Mouse (Mus musculus): ENCODE data around the gene Cyp2j6.
A peak's percentile ranks its signal among the peaks of the same experiment; 100 is the strongest.
"Not testable (repeated sequence)": the region's sequence is repeated elsewhere in the genome, so short reads cannot be mapped to it uniquely, and the experiment has no call there.

The Cyp2j6 gene

GRCm38 (mm10) chr4:96553133-96553819 lies at the start of gene Cyp2j6:
Gene Cyp2j6, minus strand, starts transcription at chr4:96553661.
- DNase-seq, result peak; percentile 57

- DNase-seq, result peak in 1 of 2 experiments; percentile 72
Observed at GRCm38 (mm10) chr4:96591791-96592150, 38.3 kb upstream of the Cyp2j6 start.

GRCm38 (mm10) chr4:96590911-96591790 lies 37.7 kb upstream of the Cyp2j6 start, which contains the start of gene Cyp2j9:
Gene Cyp2j9, minus strand, starts transcription at chr4:96591578.
- peak; percentile 63 to 64 for DNase-seq

GRCm38 (mm10) chr4:96581425-96582088 lies 28.1 kb upstream of the Cyp2j6 start:
- DNase-seq, result no peak

- not testable (repeated sequence) for DNase-seq
Observed at GRCm38 (mm10) chr4:96580351-96580750, 26.9 kb upstream of the Cyp2j6 start.

- DNase-seq, result no peak
Observed at GRCm38 (mm10) chr4:96569442-96569841, 16.0 kb upstream of the Cyp2j6 start.

GRCm38 (mm10) chr4:96567988-96568387 lies 14.5 kb upstream of the Cyp2j6 start:
- DNase-seq, result no peak

GRCm38 (mm10) chr4:96565808-96566207 lies 12.3 kb upstream of the Cyp2j6 start:
- no peak for DNase-seq

- DNase-seq, result no peak
Observed at GRCm38 (mm10) chr4:96560464-96560863, 7.0 kb upstream of the Cyp2j6 start.

GRCm38 (mm10) chr4:96559781-96560180 lies 6.3 kb upstream of the Cyp2j6 start:
- DNase-seq, result no peak

GRCm38 (mm10) chr4:96551619-96552018 lies 1.8 kb downstream of the Cyp2j6 start:
- DNase-seq, result no peak

- DNase-seq, result no peak
Observed at GRCm38 (mm10) chr4:96545976-96546375, 7.5 kb downstream of the Cyp2j6 start.

- DNase-seq, result peak; percentile 35 to 64
Observed at GRCm38 (mm10) chr4:96525772-96526171, 27.7 kb downstream of the Cyp2j6 start.

GRCm38 (mm10) chr4:96522256-96522655 lies 31.2 kb downstream of the Cyp2j6 start:
- peak; percentile 5 to 15 for DNase-seq

GRCm38 (mm10) chr4:96510083-96510482 lies 43.4 kb downstream of the Cyp2j6 start:
- no peak for DNase-seq

GRCm38 (mm10) chr4:96507286-96507685 lies 46.2 kb downstream of the Cyp2j6 start, which contains the start of gene Cyp2j8:
Gene Cyp2j8, minus strand, starts transcription at chr4:96507386.
- no peak for DNase-seq

Data from kidney, postnatal 36 days (tissue).